Mouse (Mus musculus): Measurements from ENCODE around the gene Odaph. TPM values are rescaled to one million over a fixed set of nuclear protein-coding genes. Genes with fewer than 3 reads are reported as not detected.

The Odaph gene
- polyA plus RNA-seq, 1 experiment from 2014 or later = 0.30 TPM

GRCm38 (mm10) chr5:91991191-91991937 is 4.1 kb downstream of the Odaph start:
- WGBS = 64% methylated on average over 6 of the region's 6 CpGs
- Histone ChIP-seq H3K27ac (replicated peaks) (no peak overlapping the region), H3K4me1 (replicated peaks; ENCODE audit: control insufficient read depth, insufficient read depth) (no peaks in the 10 kb centered on the region), H3K9ac (ENCODE audit: low read length) (no peak overlapping the region), H3K4me3 (ENCODE audit: low read depth, low read length) (no peak overlapping the region), H3K36me3 (ENCODE audit: control insufficient read depth, insufficient read depth, low read length) (no peaks in the 10 kb centered on the region), H3K9me3 (ENCODE audit: control insufficient read depth, low read length) (no peaks in the 10 kb centered on the region), H3K4me2 (replicated peaks; ENCODE audit: low read depth) (no peak overlapping the region), H3K27me3 (ENCODE audit: control insufficient read depth, insufficient read depth, low read length) (no peaks in the 10 kb centered on the region)
- TF ChIP-seq CTCF (IDR thresholded peaks at IDR 0.05; ENCODE audit: low read depth) (no peak), EP300 (optimal IDR thresholded peaks at IDR 0.05) (no peak)
- no peak for ATAC-seq (ENCODE audit: low FRiP score, low TSS enrichment)
- DNase-seq (ENCODE audit: low spot score) = no peak

GRCm38 (mm10) chr5:91993061-91993460 is 5.8 kb downstream of the Odaph start:
- Histone ChIP-seq H3K36me3 (ENCODE audit: control insufficient read depth, insufficient read depth, low read length) (no peaks in the 10 kb centered on the region), H3K9ac (ENCODE audit: low read length) (no peak overlapping the region), H3K4me2 (replicated peaks; ENCODE audit: low read depth) (no peak overlapping the region), H3K27ac (replicated peaks) (no peak overlapping the region), H3K4me3 (ENCODE audit: low read depth, low read length) (no peak overlapping the region), H3K9me3 (ENCODE audit: control insufficient read depth, low read length) (no peaks in the 10 kb centered on the region), H3K4me1 (replicated peaks; ENCODE audit: control insufficient read depth, insufficient read depth) (no peaks in the 10 kb centered on the region), H3K27me3 (ENCODE audit: control insufficient read depth, insufficient read depth, low read length) (no peaks in the 10 kb centered on the region)
- 84% methylated on average over 2 of the region's 2 CpGs for WGBS
- DNase-seq (ENCODE audit: low spot score) (no peak), ATAC-seq (ENCODE audit: low FRiP score, low TSS enrichment) (no peak)
- no peak for TF ChIP-seq EP300 (optimal IDR thresholded peaks at IDR 0.05)
- no peak for TF ChIP-seq CTCF (IDR thresholded peaks at IDR 0.05; ENCODE audit: low read depth)

GRCm38 (mm10) chr5:91994546-91994945 is 7.3 kb downstream of the Odaph start:
- no peak overlapping the region for H3K4me2 ChIP-seq (replicated peaks; ENCODE audit: low read depth)
- WGBS = 61% methylated on average over 13 of the region's 13 CpGs
- no peak overlapping the region for H3K9ac ChIP-seq (ENCODE audit: low read length)
- no peaks in the 10 kb centered on the region for H3K36me3 ChIP-seq (ENCODE audit: control insufficient read depth, insufficient read depth, low read length)
- H3K4me1 ChIP-seq (replicated peaks; ENCODE audit: control insufficient read depth, insufficient read depth) = no peaks in the 10 kb centered on the region
- no peaks in the 10 kb centered on the region for H3K27me3 ChIP-seq (ENCODE audit: control insufficient read depth, insufficient read depth, low read length)
- ATAC-seq (ENCODE audit: low FRiP score, low TSS enrichment) (no peak), DNase-seq (ENCODE audit: low spot score) (no peak)
- no peaks in the 10 kb centered on the region for H3K9me3 ChIP-seq (ENCODE audit: control insufficient read depth, low read length)
- H3K27ac ChIP-seq (replicated peaks) = no peak overlapping the region
- no peak for TF ChIP-seq EP300 (optimal IDR thresholded peaks at IDR 0.05)
- TF ChIP-seq CTCF (IDR thresholded peaks at IDR 0.05; ENCODE audit: low read depth) = no peak
- H3K4me3 ChIP-seq (ENCODE audit: low read depth, low read length) = no peak overlapping the region

- no peak overlapping the region for H3K27ac ChIP-seq (replicated peaks)
- DNase-seq (ENCODE audit: low spot score) = no peak
- no peaks in the 10 kb centered on the region for H3K36me3 ChIP-seq (ENCODE audit: control insufficient read depth, insufficient read depth, low read length)
- H3K4me2 ChIP-seq (replicated peaks; ENCODE audit: low read depth) = no peak overlapping the region
- H3K27me3 ChIP-seq (ENCODE audit: control insufficient read depth, insufficient read depth, low read length) = no peaks in the 10 kb centered on the region
- no peak for TF ChIP-seq CTCF (IDR thresholded peaks at IDR 0.05; ENCODE audit: low read depth)
- no peak for TF ChIP-seq EP300 (optimal IDR thresholded peaks at IDR 0.05)
- H3K9me3 ChIP-seq (ENCODE audit: control insufficient read depth, low read length) = no peaks in the 10 kb centered on the region
- H3K9ac ChIP-seq (ENCODE audit: low read length) = no peak overlapping the region
- no peak overlapping the region for H3K4me3 ChIP-seq (ENCODE audit: low read depth, low read length)
- no peak for ATAC-seq (ENCODE audit: low FRiP score, low TSS enrichment)
- 63% methylated on average over 2 of the region's 2 CpGs for WGBS
- H3K4me1 ChIP-seq (replicated peaks; ENCODE audit: control insufficient read depth, insufficient read depth) = no peaks in the 10 kb centered on the region
Observed at GRCm38 (mm10) chr5:92000770-92001169, 13.5 kb downstream of the Odaph start.

GRCm38 (mm10) chr5:92003011-92003410 is 15.7 kb downstream of the Odaph start:
- Histone ChIP-seq H3K27me3 (ENCODE audit: control insufficient read depth, insufficient read depth, low read length) (no peaks in the 10 kb centered on the region), H3K36me3 (ENCODE audit: control insufficient read depth, insufficient read depth, low read length) (no peaks in the 10 kb centered on the region), H3K9ac (ENCODE audit: low read length) (no peak overlapping the region), H3K4me1 (replicated peaks; ENCODE audit: control insufficient read depth, insufficient read depth) (no peaks in the 10 kb centered on the region), H3K4me2 (replicated peaks; ENCODE audit: low read depth) (no peak overlapping the region), H3K27ac (replicated peaks) (no peak overlapping the region), H3K9me3 (ENCODE audit: control insufficient read depth, low read length) (no peaks in the 10 kb centered on the region), H3K4me3 (ENCODE audit: low read depth, low read length) (no peak overlapping the region)
- no peak for TF ChIP-seq EP300 (optimal IDR thresholded peaks at IDR 0.05)
- peak; percentile 84 for TF ChIP-seq CTCF (IDR thresholded peaks at IDR 0.05; ENCODE audit: low read depth)
- DNase-seq (ENCODE audit: low spot score) = no peak
- 69% methylated on average over 2 of the region's 2 CpGs for WGBS
- no peak for ATAC-seq (ENCODE audit: low FRiP score, low TSS enrichment)

GRCm38 (mm10) chr5:92009827-92010226 is 22.6 kb downstream of the Odaph start:
- DNase-seq (ENCODE audit: low spot score) = no peak
- no peaks in the 10 kb centered on the region for H3K4me1 ChIP-seq (replicated peaks; ENCODE audit: control insufficient read depth, insufficient read depth)
- H3K9me3 ChIP-seq (ENCODE audit: control insufficient read depth, low read length) = no peaks in the 10 kb centered on the region
- no peak overlapping the region for H3K27ac ChIP-seq (replicated peaks)
- H3K27me3 ChIP-seq (ENCODE audit: control insufficient read depth, insufficient read depth, low read length) = no peaks in the 10 kb centered on the region
- 36% methylated on average over 2 of the region's 2 CpGs for WGBS
- no peak overlapping the region for H3K4me3 ChIP-seq (ENCODE audit: low read depth, low read length)
- no peak overlapping the region for H3K9ac ChIP-seq (ENCODE audit: low read length)
- ATAC-seq (ENCODE audit: low FRiP score, low TSS enrichment) = no peak
- no peaks in the 10 kb centered on the region for H3K36me3 ChIP-seq (ENCODE audit: control insufficient read depth, insufficient read depth, low read length)
- no peak overlapping the region for H3K4me2 ChIP-seq (replicated peaks; ENCODE audit: low read depth)
- TF ChIP-seq EP300 (optimal IDR thresholded peaks at IDR 0.05) (no peak), CTCF (IDR thresholded peaks at IDR 0.05; ENCODE audit: low read depth) (no peak)

Data from stomach, postnatal 0 days (tissue).